Mouse (Mus musculus) lung, postnatal 14 days (tissue): ENCODE results near the gene Ybx2.
"Not testable (repeated sequence)": the region's sequence is repeated elsewhere in the genome, so short reads cannot be mapped to it uniquely, and the experiment has no call there.

Experiments
- DNase-seq: peaks from one replicate; pipeline ENCODE4 v3.0.0; 2021

The Ybx2 gene

DNA sequence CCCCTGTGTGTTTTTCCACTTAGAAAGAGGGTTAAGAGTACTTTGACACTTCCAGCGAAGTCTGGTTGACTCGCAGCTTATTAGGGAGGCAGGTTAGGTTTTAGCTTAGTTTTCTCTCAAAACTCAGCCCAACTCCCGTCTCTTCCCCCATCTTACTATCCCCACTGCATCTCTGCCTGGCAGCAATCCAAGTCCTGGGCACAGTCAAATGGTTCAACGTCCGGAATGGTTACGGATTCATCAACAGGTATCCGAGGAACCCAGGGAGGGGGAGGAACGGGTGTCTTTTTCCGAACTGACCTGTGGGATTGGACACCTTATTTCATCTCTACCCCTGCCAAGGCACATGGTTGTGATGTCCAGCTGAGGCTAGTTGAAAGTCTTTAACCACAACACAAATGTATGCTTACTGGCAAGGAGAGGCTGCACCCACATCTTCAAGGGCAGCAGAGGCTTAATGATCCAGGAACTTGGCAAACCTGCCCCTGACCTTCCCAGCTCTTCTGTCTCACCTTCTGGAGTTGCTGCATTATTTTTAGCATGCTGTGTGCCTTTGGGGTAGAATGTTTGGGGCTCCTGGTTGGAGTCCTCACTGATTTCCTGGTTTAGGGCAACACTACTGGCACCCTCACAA, 1.2 kb downstream of the Ybx2 start:
- DNase-seq, result no peak

DNA sequence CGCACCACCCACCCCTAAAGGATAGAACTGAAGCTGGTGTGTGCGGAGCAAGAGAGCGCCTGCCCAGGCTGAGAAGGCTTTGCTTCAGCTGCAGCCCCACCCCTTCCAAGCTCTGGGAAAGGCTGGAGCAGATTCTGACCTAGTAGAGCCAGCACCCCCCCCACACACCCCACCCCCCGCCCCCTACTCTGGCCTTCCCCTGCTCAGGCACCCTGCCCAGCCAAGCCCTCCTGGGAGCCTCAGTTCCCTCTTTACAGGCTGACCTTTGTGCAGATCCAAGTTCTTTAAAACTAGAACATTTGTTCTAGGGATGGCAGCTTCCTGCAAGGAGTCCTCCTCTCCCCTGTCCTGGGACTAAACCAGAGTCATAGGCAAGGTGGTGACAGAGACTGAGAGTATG, 1.8 kb downstream of the Ybx2 start:
- no peak for DNase-seq

DNA sequence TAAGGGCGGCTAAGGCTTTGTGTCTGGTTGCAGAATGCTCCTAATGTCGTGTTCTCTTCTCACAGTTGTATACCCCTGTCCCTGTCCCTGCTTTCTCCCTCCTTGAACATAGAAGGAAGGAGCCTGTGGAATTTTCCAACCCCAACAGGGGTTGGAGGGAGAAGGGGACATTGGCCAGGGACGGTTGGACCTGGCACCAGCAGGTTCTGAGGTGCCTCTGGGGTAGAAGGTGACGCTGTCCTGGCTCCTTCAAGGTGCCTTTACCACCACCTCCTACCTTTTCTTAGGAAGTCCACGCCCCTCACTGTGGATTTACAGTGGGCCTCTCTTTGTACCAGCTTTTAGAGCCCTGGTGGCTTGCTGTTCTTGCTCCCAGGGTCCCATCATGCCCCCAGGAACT, 2.2 kb downstream of the Ybx2 start:
- DNase-seq, result no peak

DNA sequence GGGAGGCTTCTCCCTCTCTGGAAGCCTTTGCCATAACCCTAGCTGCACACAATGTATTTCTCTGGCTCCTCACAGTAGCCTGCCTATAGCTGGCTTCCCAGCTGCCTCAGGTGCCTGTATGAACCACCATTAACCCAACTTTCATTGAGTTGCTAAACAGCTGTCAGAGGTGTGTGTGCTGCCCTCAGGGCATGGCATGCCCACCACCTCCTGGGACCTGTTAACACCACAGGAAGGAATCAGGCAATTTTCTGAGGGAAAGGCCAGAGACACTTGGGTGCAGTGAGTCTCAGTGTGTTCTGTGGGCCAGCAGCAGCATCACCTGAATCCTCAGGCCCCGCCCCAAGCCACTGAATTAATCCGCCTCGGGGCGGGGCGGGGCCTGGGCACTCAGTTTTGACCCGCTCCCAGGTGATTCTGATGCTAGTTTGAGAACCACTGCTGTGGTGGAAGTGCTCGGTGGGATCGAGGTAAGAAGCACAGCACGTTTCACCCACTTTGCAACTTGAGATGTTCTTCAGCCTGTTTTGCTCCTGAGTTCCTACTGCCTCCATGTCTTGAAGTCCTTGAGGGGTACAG, 2.9 kb downstream of the Ybx2 start:
- DNase-seq, result no peak

DNA sequence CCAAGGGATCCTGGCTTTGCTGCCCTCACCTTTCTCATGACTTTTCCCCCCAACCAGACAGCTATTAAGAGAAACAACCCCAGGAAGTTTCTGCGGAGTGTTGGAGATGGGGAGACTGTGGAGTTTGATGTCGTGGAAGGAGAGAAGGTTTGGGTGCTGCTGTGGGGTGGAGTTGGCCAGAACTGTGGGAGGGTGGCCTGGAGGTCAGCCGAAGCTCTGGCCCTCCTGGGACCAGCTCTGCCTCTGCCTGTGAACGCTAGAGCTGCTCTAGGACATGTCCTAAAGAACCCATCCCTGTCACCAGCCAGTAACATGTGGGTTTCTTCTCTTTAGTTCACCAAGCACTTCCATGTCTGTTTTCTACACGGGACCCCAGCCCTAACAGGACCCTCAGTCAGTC, 3.6 kb downstream of the Ybx2 start:
- DNase-seq, result no peak

DNA sequence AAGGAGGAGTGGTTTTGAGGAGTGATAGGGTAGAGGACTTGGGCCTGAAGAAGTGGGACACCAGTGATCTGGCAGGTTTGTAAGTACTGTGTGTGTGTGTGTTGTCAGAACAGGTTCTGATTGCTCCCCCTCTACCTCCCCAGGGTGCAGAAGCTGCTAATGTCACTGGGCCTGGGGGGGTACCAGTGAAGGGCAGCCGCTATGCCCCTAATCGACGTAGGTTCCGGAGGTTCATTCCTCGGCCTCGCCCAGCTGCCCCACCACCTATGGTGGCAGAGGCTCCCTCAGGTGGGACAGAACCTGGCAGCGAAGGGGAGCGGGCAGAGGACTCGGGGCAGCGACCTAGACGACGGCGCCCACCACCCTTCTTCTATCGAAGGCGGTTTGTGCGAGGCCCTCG, 4.1 kb downstream of the Ybx2 start:
- no peak for DNase-seq

DNA sequence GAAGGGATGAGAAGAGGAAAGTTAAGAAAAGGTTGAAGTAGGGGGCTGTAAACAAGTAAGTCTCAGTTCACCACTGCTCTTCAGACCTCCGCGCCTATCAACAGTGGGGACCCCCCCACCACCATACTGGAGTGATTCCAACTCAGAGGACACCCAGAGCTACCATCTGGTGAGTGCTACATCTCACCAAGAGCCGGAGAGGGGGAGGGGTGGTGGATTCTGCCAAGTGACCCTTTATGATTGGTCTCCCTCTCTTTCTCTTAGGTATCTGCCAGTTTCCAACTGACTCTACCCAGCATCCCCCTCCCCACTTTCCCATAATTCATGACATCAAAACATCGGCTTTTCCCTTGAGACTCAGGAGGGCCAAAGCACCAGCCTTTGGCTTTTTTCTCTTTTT, 5.4 kb downstream of the Ybx2 start:
- no peak for DNase-seq

DNA sequence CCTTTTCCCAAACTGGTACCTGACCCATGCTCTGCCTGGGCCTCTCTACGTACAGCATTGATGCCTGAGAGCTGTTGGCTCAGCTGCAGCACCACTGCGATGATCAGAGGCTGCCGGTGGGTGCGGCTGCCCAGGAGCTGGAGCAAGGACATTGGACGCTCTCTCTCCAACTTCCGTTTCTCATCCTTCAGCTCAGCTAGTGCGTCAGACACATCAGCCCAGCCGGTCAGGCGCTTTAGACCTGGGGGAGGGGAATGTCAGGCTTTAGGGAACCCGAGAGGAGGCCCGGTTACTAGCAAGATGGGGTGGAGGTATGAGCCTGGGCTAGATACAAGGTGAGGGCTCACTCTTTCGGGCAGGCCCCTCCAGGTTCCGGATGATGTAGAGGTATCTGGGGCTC, 9.6 kb downstream of the Ybx2 start:
- DNase-seq, result no peak

DNA sequence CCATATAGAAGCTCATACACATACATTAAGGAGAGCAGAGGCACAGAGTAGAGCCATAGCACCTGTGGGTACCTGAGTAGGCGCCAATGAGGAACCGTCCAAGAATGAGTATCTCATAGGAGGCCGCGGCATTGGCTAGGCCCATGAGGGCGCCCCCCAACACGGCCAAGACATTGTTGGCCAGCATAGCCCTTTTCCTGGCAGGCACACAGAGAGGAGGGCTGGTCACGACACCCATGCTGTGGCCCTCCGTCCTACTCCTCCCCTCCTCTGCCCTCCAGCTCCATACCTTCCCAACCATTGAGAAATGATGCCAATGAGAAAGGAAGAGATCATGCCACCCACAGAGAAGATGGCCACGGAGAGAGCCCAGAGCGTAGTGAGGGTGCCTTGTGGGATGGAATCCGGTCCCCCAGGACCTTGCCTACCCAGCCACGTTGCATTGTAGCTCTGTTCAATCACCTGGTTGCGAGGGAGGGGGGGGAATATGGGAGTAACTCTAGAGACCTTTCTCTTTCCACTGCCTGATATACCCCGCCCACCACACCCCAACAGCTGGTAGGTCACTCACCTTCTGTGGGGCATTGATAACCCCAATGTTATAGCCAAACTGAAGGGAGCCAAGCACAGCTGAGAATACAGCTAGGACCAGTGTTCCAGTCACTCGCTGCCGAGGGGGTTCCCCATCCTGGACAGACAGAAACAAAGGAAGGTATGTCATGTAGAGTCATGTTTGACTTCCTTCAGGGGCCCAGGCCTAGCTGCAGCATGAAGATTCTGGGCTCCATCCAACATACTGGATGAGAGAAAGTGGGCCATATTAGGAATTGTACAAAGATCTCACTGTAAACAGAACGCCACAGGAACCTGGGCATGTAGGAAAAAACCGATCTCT, 10.6 kb downstream of the Ybx2 start:
- DNase-seq, result no peak

DNA sequence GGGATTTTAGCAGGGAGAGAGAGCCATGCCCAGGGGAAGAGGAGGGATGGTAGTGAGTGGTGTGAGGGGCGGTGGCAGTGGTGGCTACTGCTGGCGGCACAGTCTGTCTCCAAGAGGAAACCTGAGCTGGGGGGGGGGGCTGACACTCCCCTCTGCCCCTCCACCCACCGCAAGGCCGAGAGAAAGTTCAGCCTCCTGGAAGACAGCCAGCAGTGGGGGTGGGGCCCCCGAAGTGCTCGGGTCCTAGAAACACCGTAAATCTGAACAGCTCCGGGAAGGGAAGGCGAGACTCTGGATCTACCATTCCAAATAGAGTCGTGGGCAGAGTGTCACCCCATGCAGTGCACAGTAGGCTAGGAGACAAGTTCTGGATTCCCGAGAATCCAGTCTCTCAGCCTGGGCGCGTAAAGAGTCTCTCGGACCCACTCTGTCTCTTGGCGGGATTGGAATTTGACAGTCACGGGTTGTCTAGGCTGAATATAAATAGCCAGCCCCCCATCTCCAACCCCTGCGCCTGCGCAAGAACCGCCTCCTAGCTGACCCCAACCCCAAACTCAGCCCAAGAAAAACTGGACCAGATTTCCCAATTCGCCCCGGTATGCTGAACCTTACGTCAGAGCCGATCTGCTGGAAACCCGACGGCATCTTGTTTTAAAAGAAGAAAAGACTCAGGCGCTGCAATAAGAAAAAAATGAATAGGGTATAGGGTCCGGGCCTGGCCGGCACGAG, 11.9 kb downstream of the Ybx2 start:
- no peak for DNase-seq

DNA sequence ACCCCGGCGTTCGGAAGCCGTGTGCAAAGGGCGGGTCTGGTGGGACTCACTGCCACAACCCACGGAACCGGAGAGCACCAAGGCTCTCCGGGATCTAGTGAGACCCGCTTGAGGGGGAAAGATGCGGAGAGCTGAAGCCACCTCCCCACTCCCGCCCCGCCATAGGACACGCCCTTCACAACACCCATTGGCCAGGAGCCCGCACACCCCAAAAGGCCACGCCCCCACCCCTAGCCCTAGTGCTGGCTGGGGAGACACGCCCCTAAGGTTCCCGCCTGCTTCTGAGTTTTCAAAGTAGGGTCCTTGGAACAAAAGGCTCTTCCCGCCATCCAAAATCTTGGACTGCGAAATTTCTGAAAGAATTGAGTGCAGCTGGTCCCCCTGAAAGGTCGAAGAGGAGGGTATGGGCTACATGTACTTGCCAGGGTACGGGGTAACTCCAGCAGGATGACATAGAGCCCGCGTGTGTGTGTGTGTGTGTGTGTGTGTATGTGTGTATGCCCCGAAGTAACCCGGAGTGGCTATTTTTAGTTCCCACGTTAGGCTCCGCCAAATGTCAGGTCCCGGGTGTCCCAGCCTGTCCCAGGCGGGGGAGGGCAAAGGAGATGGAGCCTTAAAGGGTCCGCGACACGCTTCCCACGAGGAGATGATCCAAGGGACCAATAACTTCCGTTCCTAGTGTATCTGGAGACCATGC, 12.6 kb downstream of the Ybx2 start, which contains the start of gene Slc2a4:
Gene Slc2a4, minus strand, starts transcription at position 123 of the 697 bp plus-strand sequence.
- DNase-seq, result peak; percentile 93

DNA sequence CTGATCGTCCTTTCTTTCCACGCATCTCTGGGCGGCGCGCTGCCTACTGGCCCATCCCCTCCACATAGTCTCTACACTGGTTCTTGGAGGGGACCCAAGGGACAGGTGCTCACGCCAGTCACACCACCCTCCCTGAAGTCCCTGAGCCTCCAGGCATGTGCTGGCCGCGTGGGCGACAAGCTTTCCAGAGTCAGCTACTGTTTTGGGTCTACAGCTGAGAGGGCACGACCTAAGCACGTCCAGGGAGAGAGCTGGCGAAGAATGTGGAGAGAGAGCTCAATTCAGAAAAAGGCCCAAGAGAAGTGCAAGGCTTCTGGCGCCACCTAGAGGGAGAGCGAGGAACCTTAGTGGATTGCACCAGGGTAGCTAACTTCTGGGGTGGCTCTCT, 13.2 kb downstream of the Ybx2 start:
- DNase-seq, result peak; percentile 92

DNA sequence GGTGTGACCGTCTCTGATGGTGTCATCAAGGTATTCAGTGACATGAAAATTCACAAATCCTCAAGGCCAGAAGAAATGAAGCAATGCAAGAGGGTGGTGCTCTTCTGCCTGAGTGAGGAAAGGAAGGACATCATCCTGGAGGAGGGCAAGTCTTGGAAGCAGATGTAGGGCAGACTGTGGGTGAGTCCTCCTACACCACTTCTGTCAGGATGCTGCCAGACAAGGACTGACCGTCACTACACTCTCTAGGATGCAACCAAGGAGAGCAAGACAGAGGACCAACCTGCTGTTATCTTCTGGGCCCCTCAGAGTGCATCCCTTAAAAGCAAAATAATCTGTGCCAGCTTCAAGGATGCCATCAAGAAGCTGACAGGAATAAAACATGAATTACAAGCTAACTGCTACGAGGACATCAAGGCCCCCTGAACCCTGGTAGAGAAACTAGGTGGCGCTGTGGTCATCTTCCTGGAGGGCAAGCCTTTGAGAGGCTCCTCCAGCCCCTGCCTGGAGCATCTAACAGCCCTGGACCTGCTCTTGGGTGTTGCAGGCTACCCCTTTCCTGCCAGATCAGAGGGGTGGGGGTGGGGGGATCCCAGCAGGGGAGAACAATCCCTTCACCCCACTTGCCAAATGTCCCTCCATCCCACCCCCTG, 15.3 kb downstream of the Ybx2 start:
- DNase-seq, result no peak

DNA sequence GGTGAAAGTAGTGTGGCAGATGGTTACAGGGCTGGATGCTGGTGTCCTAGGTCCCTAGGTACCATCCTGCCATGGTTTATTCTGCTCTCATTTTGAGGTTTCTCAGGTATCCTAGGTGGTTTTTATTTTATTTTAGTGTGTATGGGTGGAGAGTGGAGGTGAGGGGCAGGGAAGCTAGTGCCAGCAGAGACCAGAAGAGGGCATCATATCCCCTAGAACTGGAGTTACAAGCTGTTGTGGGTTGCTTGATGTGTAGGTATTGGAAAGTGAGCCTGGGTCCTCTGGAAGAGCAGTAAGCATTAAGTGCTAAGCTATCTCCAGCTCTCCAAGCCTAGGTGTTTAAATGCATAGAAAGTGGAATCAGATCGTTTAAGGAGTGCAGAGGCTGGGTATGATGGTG, 16.7 kb downstream of the Ybx2 start:
- no peak for DNase-seq

DNA sequence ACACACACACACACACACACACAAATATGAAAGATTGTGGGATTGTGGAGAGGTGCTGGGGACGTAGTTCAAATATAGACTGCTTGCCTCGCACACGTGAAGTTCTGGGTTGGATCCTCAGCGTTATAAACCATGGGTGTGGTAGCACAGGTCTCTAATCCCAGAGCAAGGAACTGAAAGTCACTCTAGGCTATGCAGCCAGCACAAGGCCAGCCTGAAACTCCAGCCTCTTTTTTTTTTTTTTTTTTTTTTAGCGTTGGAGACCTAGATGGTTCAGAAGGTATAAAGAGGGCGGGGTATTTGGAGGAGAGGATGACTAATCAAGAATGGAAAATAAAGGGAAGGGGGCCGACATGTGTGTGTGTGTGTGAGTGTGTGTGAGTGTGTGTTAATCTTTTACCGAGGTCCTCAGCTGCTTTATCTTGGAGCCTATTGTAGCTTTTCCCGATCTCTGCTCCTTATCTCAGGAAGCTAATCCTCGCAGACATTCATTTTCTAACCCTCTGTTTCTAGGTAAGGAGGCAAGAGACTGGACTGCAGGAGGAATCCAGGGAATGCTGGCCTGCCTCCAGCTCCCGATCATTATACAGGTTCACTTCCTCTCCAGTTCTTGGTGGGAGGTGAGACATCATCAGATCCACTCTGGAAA, 17.8 kb downstream of the Ybx2 start:
- no peak for DNase-seq

DNA sequence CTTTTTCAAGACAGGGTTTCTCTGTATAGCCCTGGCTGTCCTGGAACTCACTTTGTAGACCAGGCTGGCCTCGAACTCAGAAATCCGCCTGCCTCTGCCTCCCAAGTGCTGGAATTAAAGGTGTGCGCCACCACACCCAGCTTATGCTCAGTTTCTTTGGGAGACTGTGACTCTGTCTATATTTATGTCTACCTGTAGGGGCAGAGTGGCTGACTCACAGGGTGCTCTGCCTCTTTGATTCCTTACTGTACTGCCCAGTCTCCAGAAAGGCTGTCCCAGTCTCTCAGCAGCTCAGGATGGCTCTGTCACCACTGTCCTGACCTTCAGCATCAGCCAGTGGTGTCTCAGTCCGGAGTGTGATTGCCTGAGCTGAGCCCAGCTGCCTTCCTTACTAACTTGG, 20.0 kb downstream of the Ybx2 start:
- DNase-seq, result not testable (repeated sequence)

DNA sequence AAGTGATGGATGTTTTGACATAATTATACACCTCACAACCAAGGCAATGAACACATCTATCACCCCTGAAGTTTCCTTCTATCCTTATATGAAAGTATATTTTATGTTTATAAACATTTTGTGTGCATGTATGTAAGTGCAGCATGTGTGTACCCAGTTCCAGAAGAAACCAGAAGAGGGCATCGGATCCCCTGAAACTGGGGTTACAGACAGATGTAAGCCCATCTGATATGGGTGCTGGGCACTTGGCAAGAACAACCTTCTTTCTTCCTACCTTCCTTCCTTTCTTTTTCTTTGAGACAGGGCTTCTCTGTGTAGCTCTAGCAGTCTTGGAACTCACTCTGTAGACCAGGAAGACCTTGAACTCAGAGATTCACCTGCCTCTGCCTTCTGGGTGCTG, 20.6 kb downstream of the Ybx2 start:
- no peak for DNase-seq

DNA sequence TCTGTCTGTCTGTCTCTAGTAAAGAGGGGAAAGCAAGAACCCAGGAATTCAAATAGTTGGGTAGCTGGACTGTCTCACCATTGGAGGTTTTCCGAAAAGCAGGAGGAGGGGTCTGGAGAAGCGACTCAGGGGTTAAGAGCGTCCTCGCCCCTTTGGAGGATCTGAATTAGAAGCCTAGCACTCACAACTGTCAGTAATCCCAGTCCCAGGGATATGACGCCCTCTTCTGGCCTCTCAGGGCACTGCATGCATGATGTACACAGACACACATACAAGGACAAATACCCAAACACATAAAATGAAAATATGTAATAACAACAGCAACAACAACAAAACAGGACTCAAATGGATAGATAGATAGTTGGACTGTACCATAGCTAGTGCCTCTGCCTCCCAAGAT, 25.0 kb downstream of the Ybx2 start:
- no peak for DNase-seq

DNA sequence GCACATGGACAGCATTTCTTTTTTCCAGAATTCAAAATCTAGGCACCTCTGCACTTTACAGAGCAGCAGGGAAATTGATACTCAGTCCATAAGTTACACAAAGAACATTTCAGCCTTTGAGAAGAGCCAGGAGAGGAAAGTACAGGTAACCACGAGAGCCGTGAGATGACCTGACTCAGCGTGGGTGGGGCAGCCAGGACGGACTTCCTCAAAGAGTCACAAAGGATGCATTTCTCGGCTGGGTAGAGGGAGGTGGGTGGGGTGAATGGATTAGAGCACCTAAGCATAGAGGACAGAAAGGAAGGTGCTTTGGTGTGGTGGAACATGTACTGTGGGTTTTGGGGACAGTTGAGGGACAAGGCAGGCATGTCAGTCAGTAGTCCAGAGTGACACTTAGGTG, 26.2 kb downstream of the Ybx2 start:
- no peak for DNase-seq

DNA sequence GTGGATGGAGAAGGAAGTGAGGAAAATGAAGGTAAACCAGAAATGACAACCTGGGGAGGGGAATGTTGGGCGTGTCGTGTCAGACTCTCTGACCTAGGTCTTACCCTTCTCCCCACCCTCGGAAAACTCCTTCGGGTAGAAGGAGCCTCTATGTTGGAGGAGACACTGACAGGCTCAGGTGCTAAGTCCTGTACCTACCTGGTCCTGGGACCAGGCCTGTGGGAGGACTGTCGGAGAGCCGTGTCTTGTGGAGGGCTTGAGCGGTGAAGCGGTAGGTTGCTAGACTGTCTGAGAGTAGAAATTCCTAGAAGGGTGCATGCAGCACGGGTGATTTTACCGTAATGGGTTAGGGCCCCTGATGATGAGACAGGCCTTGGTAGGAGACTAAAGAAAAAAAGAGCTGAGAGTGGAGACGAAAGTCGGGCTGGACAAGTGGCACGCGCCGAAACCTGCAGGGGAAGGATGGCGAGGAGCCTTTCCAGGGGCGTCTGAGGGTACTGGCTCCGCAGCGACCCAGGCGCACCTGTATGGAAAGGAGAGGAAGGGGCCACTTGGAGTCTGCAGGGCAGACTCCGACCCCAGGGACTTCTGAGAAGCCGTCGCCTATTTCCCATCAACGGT, 29.2 kb downstream of the Ybx2 start, which contains the start of gene Cldn7:
Gene Cldn7, plus strand, starts transcription at position 130 of the 621 bp plus-strand sequence.
- DNase-seq, result no peak
